Mouse (Mus musculus): ENCODE measurements at regions not wholly inside any gene's neighbourhood (a gene's known extent, or its start where the extent isn't known, plus 50 kb on each side); places are given as distances from the start of the nearest gene placed in this dataset.
A peak's percentile ranks its signal among the peaks of the same experiment; 100 is the strongest.
"Not testable (repeated sequence)": the region's sequence is repeated elsewhere in the genome, so short reads cannot be mapped to it uniquely, and the experiment has no call there.

- no peak for DNase-seq (ENCODE audit: low spot score)
These were observed 170.4 kb upstream of the Camk1g start for GRCm38 (mm10) chr1:193540486-193540885.

GRCm38 (mm10) chr1:193539261-193539660, 169.2 kb upstream of the Camk1g start:
- DNase-seq (ENCODE audit: low spot score) = no peak

GRCm38 (mm10) chr1:193538425-193538824, 168.3 kb upstream of the Camk1g start:
- DNase-seq (ENCODE audit: low spot score) = no peak

GRCm38 (mm10) chr1:193537616-193538015, 167.5 kb upstream of the Camk1g start:
- no peak for DNase-seq (ENCODE audit: low spot score)

- no peak for DNase-seq (ENCODE audit: low spot score)
These were observed 166.5 kb upstream of the Camk1g start for GRCm38 (mm10) chr1:193536552-193536951.

- DNase-seq (ENCODE audit: low spot score) = no peak
These were observed 164.4 kb upstream of the Camk1g start for GRCm38 (mm10) chr1:193534449-193534848.

GRCm38 (mm10) chr1:193526501-193526900, 156.4 kb upstream of the Camk1g start:
- no peak for DNase-seq (ENCODE audit: low spot score)

GRCm38 (mm10) chr1:193522007-193522406, 151.9 kb upstream of the Camk1g start:
- DNase-seq (ENCODE audit: low spot score) = no peak

- no peak for DNase-seq (ENCODE audit: low spot score)
These were observed 148.7 kb upstream of the Camk1g start for GRCm38 (mm10) chr1:193518840-193519239.

GRCm38 (mm10) chr1:193517968-193518367, 147.9 kb upstream of the Camk1g start:
- no peak for DNase-seq (ENCODE audit: low spot score)

- DNase-seq (ENCODE audit: low spot score) = no peak
These were observed 147.2 kb upstream of the Camk1g start for GRCm38 (mm10) chr1:193517293-193517692.

GRCm38 (mm10) chr1:193516395-193516794, 146.3 kb upstream of the Camk1g start:
- no peak for DNase-seq (ENCODE audit: low spot score)

- DNase-seq (ENCODE audit: low spot score) = no peak
These were observed 144.0 kb upstream of the Camk1g start for GRCm38 (mm10) chr1:193513929-193514710.

- DNase-seq (ENCODE audit: low spot score) = peak; percentile 64
These were observed 140.1 kb upstream of the Camk1g start for GRCm38 (mm10) chr1:193510066-193510793.

- DNase-seq (ENCODE audit: low spot score) = no peak
These were observed 138.2 kb upstream of the Camk1g start for GRCm38 (mm10) chr1:193508271-193508670.

- DNase-seq (ENCODE audit: low spot score) = no peak
These were observed 136.9 kb upstream of the Camk1g start for GRCm38 (mm10) chr1:193506991-193507390.

GRCm38 (mm10) chr1:193505381-193505780, 135.3 kb upstream of the Camk1g start:
- DNase-seq (ENCODE audit: low spot score) = no peak

GRCm38 (mm10) chr1:193504611-193505010, 134.5 kb upstream of the Camk1g start:
- no peak for DNase-seq (ENCODE audit: low spot score)

GRCm38 (mm10) chr1:193503624-193504325, 133.7 kb upstream of the Camk1g start:
- peak; percentile 44 for DNase-seq (ENCODE audit: low spot score)

GRCm38 (mm10) chr1:193496265-193497183, 126.4 kb upstream of the Camk1g start:
- no peak for DNase-seq (ENCODE audit: low spot score)

- DNase-seq (ENCODE audit: low spot score) = no peak
These were observed 117.9 kb upstream of the Camk1g start for GRCm38 (mm10) chr1:193488039-193488438.

- not testable (repeated sequence) for DNase-seq (ENCODE audit: low spot score)
These were observed 116.6 kb upstream of the Camk1g start for GRCm38 (mm10) chr1:193486668-193487067.

Measured in lung, postnatal 25 days (tissue).